Mouse (Mus musculus) intestine, embryonic 14.5 days (tissue): Measurements from ENCODE around the gene Pigo. TPM values are rescaled to one million over a fixed set of nuclear protein-coding genes. Genes with fewer than 3 reads are reported as not detected.

Experiments
- ATAC-seq: fragments of 200-750 bp; cut with Nextera tagmentation; replicated peaks from 2 replicates; pipeline ENCODE4 v1.8.0; 2017; ENCODE audit warnings: low read depth, moderate number of reproducible peaks, moderate TSS enrichment, moderate library complexity; ENCODE audit not compliant: low FRiP score, low TSS enrichment
- DNase-seq: peaks from one replicate; pipeline ENCODE4 v3.0.0-alpha.2; 2018; ENCODE audit warnings: low spot score
- H3K27ac ChIP-seq: fragments of 300-500 bp; sonication (generic); 2 replicates; pipeline ENCODE4 v1.5.1; 2014; ENCODE audit warnings: low read depth, mild to moderate bottlenecking, control low read depth
- H3K27me3 ChIP-seq: fragments of 300-500 bp; sonication (generic); replicated peaks from 2 replicates; pipeline ENCODE4 v1.6.1; 2014; ENCODE audit warnings: low read length, control low read depth; ENCODE audit not compliant: control insufficient read depth, insufficient read depth
- H3K36me3 ChIP-seq: fragments of 300-500 bp; sonication (generic); 2 replicates; pipeline ENCODE4 v1.6.1; 2014; ENCODE audit warnings: low read length, control low read depth; ENCODE audit not compliant: control insufficient read depth, insufficient read depth
- H3K4me1 ChIP-seq: fragments of 300-500 bp; sonication (generic); replicated peaks from 2 replicates; pipeline ENCODE4 v1.6.1; 2014; ENCODE audit warnings: low read length, control low read depth, mixed read lengths; ENCODE audit not compliant: control insufficient read depth, insufficient read depth
- H3K4me2 ChIP-seq: fragments of 300-500 bp; sonication (generic); 2 replicates; pipeline ENCODE4 v1.6.1; 2014; ENCODE audit warnings: low read length
- H3K4me3 ChIP-seq: fragments of 300-500 bp; sonication (generic); 2 replicates; pipeline ENCODE4 v1.5.1; 2014; ENCODE audit warnings: low read depth, low read length, control low read depth, mixed read lengths
- H3K9ac ChIP-seq: fragments of 300-500 bp; sonication (generic); 2 replicates; pipeline ENCODE4 v1.6.1; 2014; ENCODE audit warnings: mild to moderate bottlenecking, low read length
- H3K9me3 ChIP-seq: fragments of 300-500 bp; sonication (generic); 2 replicates; pipeline ENCODE4 v1.6.1; 2016; ENCODE audit warnings: low read length, control low read depth; ENCODE audit not compliant: control insufficient read depth
- WGBS: fragments of 180-500 bp; shearing (Covaris S2); extraction: QIAGEN DNeasy Blood & Tissue Kit; methylation state at CpG from one replicate; pipeline ENCODE4 v1.1.7; 2014; 5-methylcytosine and 5-hydroxymethylcytosine counted together
- polyA plus RNA-seq: library from polyadenylated mRNA; unstranded; fragments of >200 nt; fragmentation: Nextera tagmentation; extraction: Ambion mirVana; gene quantifications from 2 replicates; pipeline ENCODE4 v1.2.1, GENCODE M21; 2014

Pigo gene
- 21.7 and 22.6 TPM in 2 replicates for polyA plus RNA-seq

- Histone ChIP-seq H3K4me1 (peaks cover 11% of the 10 kb centered on the region), H3K4me3 (peak within 1 kb of the TSS; percentile 64), H3K9ac (peak within 1 kb of the TSS; percentile 60), H3K36me3 (peaks cover 73% of the 10 kb centered on the region), H3K27me3 (no peaks in the 10 kb centered on the region), H3K4me2 (peak within 1 kb of the TSS; percentile 90), H3K9me3 (no peaks in the 10 kb centered on the region), H3K27ac (peak within 1 kb of the TSS; percentile 79)
- WGBS: 6% methylated on average over 42 of the region's 42 CpGs
- ATAC-seq: peak; percentile 92
- DNase-seq: peak; percentile 98
These were observed at the start of gene Pigo for GRCm38 (mm10) chr4:43025084-43025960. Gene Pigo (minus strand): TSS chr4:43025819.

DNA sequence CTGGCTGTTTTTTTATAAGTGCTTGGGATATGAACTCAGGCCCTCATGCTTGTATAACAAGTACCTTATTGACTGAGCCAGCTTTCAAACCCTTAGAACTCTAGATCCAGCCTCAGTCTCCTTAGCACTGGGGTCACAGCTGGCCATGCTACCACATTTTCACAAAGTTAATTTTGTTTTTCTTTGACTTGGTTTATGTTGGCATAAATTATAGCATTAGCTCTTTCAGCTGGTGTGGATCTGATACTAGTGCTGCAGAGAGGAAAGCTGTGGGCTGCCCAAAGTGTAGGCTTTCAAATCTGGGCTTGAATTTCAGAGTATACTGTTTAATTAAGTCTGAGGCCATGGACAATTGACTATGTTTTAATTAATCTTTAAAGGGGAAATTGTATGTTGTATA is 49.3 kb upstream of the Pigo start:
- H3K9ac ChIP-seq: no peak overlapping the region
- H3K4me2 ChIP-seq: no peak overlapping the region
- H3K27ac ChIP-seq: no peak overlapping the region
- H3K9me3 ChIP-seq: no peaks in the 10 kb centered on the region
- no peaks in the 10 kb centered on the region for H3K36me3 ChIP-seq
- H3K4me1 ChIP-seq: no peaks in the 10 kb centered on the region
- H3K27me3 ChIP-seq: no peaks in the 10 kb centered on the region
- H3K4me3 ChIP-seq: no peak overlapping the region
- no peak for ATAC-seq
- DNase-seq: no peak

DNA sequence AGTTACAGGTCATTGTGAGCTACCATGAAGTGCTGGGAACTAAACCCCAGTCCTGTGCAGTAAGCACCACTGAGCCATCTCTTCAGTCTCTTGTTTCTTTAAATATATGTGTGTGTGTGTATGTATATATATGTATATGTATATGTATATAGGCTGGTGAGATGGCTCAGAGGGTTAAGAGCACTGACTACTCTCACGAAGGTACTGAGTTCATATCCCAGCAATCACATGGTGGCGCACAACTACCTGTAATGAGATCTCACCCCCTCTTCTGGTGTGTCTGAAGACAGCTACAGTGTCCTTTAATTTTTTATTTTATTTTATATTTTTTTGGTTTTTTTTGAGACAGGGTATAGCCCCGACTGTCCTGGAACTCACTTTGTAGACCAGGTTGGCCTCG is 39.9 kb upstream of the Pigo start:
- Histone ChIP-seq H3K27ac (no peak overlapping the region), H3K9me3 (no peaks in the 10 kb centered on the region), H3K4me2 (no peak overlapping the region), H3K4me1 (no peaks in the 10 kb centered on the region), H3K36me3 (no peaks in the 10 kb centered on the region), H3K4me3 (no peak overlapping the region), H3K27me3 (peaks cover 5% of the 10 kb centered on the region; the same call in 1 of the 2 replicates), H3K9ac (no peak overlapping the region)
- WGBS: 97% methylated on average over 4 of the region's 4 CpGs
- DNase-seq: no peak
- no peak for ATAC-seq

- H3K27me3 ChIP-seq: peaks cover 26% of the 10 kb centered on the region
- H3K9ac ChIP-seq: no peak overlapping the region
- no peaks in the 10 kb centered on the region for H3K36me3 ChIP-seq
- 61% methylated on average over 3 of the region's 3 CpGs for WGBS
- H3K4me2 ChIP-seq: no peak overlapping the region; the same call in 1 of the 2 replicates
- H3K4me3 ChIP-seq: 0 out of 2 replicates have a peak overlapping the region, but pooled peaks have one; percentile 52
- H3K9me3 ChIP-seq: no peaks in the 10 kb centered on the region
- DNase-seq (no peak), ATAC-seq (no peak)
- 0 out of 2 replicates have a peak, but pooled peaks cover 3% of the 10 kb centered on the region for H3K4me1 ChIP-seq
- no peak overlapping the region for H3K27ac ChIP-seq
These were observed 34.7 kb upstream of the Pigo start for GRCm38 (mm10) chr4:43060286-43060685.

GRCm38 (mm10) chr4:43059697-43060096 is 34.1 kb upstream of the Pigo start:
- H3K27me3 ChIP-seq: peaks cover 26% of the 10 kb centered on the region
- WGBS: 41% methylated on average over 3 of the region's 3 CpGs
- no peaks in the 10 kb centered on the region for H3K9me3 ChIP-seq
- H3K4me2 ChIP-seq: peak overlapping the region; percentile 93
- ATAC-seq: no peak
- no peak for DNase-seq
- H3K36me3 ChIP-seq: no peaks in the 10 kb centered on the region
- H3K9ac ChIP-seq: no peak overlapping the region
- 0 out of 2 replicates have a peak, but pooled peaks cover 3% of the 10 kb centered on the region for H3K4me1 ChIP-seq
- peak overlapping the region; percentile 52 for H3K4me3 ChIP-seq
- no peak overlapping the region for H3K27ac ChIP-seq

DNA sequence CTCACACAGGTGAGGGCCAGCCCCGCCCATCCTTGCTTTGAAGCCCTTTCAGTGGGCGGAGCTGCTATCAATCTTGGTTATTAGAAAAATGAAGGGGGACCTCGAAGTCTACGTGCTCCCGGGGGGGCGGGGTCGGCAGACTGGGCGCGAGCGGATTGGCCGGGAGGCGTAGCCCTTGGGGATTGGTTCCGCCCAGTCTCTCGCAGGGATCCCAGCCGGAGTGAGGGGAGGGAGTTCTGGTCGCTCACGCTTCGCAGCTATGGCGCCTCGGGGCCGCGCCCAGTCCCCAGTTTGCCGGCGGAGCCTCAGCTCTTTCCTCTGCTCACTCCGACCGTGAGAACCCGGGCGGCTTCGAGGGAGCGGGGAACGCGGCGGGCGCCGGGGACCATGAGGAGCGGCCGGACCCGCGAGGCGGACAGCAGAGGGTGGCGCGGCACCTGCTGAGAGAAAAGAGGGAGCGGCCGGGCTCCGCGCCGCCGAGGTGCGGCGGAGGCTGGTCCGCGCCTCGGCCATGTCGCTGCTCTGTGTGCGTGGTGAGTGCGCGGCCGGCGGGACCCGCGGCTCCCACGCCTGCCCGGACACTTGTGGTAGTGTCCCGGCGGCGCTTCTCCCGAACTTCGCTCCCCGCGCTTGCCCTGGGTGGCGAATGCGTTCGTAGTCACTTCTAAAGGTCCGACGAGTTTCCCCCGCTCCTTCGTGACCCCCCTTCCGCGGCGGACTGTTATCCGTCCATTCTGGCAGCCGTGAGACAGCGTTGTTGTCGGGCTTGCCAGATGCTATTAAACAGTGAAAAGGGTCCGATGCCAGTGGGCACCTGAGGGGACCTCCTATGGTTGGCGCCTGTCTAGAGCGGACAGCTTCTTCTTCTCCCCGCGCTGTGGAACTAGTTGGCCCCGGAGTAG is 33.4 kb upstream of the Pigo start, which contains the start of gene Unc13b:
Unc13b (plus strand) TSS at position 201 of the 902 bp plus-strand sequence.
- Histone ChIP-seq H3K27ac (peak within 1 kb of the TSS; percentile 80), H3K9me3 (no peaks in the 10 kb centered on the region), H3K4me1 (0 out of 2 replicates have a peak, but pooled peaks cover 3% of the 10 kb centered on the region), H3K36me3 (no peaks in the 10 kb centered on the region), H3K27me3 (peaks cover 26% of the 10 kb centered on the region), H3K4me3 (peak within 1 kb of the TSS; percentile 52), H3K9ac (peak within 1 kb of the TSS; percentile 51), H3K4me2 (peak within 1 kb of the TSS; percentile 93)
- under 1% methylated on average over 90 of the region's 90 CpGs for WGBS
- ATAC-seq (peak; percentile 98), DNase-seq (peak; percentile 92)

GRCm38 (mm10) chr4:43058392-43058752 is 32.8 kb upstream of the Pigo start:
- Histone ChIP-seq H3K9me3 (no peaks in the 10 kb centered on the region), H3K9ac (no peak overlapping the region), H3K36me3 (no peaks in the 10 kb centered on the region), H3K4me3 (peak overlapping the region; percentile 52), H3K27ac (no peak overlapping the region), H3K27me3 (peaks cover 26% of the 10 kb centered on the region), H3K4me2 (peak overlapping the region; percentile 93), H3K4me1 (0 out of 2 replicates have a peak, but pooled peaks cover 3% of the 10 kb centered on the region)
- no peak for ATAC-seq
- 21% methylated on average over 8 of the region's 8 CpGs for WGBS
- DNase-seq: no peak

DNA sequence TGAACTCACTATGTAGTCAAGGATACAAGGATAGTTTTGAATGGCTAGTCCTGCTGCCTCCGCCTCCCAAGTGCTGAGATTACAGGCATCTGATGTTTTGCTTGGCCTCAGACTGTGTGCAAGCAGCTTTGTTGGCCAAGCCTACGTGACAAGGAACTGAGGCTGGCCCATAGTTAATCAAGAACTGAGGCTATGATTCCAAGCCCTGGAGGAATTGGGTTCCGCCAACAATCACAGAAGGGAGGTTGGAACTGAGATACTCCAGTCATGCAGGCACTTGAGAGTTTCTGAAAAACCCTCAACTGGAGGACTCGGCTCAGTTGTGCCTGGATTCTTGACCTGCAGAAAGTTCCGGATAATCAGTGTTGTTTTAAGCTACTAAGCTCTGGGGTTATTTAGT is 32.0 kb upstream of the Pigo start:
- H3K4me3 ChIP-seq: no peak overlapping the region
- no peak for ATAC-seq
- H3K27me3 ChIP-seq: peaks cover 26% of the 10 kb centered on the region
- WGBS: 94% methylated on average over 5 of the region's 5 CpGs
- no peak for DNase-seq
- H3K4me1 ChIP-seq: 0 out of 2 replicates have a peak, but pooled peaks cover 3% of the 10 kb centered on the region
- no peaks in the 10 kb centered on the region for H3K9me3 ChIP-seq
- no peak overlapping the region for H3K4me2 ChIP-seq
- H3K27ac ChIP-seq: no peak overlapping the region
- no peak overlapping the region for H3K9ac ChIP-seq
- H3K36me3 ChIP-seq: no peaks in the 10 kb centered on the region
